Mouse (Mus musculus): Measurements from ENCODE around the gene Pcnx2.

Gene Pcnx2

GRCm38 (mm10) chr8:125897388-125897787, 729 bp downstream of the Pcnx2 start:
- no peak for DNase-seq (ENCODE audit: low spot score)

GRCm38 (mm10) chr8:125889920-125890319, 8.2 kb downstream of the Pcnx2 start:
- no peak for DNase-seq (ENCODE audit: low spot score)

- no peak for DNase-seq (ENCODE audit: low spot score)
Measured at GRCm38 (mm10) chr8:125887549-125887948, 10.6 kb downstream of the Pcnx2 start.

DNA sequence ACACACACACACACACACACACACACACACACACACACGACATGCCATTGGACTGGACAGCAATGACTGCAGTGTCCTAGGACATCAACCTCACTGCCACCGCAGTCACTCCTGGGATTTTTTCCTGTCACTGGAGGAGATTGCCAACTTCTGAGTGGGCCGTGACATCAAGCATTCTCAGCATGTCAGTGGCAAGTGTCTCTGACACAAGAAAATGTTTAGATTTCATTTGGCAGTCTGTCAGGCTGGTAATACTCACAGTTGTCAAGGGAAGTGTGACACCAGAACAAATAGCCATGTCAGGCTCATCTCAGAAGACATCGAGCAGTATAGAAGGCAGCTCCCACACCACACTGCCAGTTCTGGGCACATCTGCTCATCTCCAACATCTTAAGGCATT, 17.7 kb downstream of the Pcnx2 start:
- DNase-seq (ENCODE audit: low spot score), result no peak

DNA sequence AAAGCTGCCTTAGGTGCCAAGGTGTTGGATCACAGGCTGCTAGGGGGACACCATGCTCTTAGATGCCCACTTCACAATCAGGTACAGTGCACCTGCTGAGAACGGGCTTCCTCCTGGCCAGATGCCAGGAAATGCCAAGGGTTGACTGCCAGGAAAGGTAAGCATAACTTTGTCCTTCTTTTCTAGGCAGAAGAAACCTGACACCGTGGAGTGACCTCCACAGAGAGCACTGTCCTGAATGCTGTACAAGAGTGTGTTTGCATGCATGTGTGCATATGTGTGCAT, 24.9 kb downstream of the Pcnx2 start:
- no peak for DNase-seq (ENCODE audit: low spot score)

GRCm38 (mm10) chr8:125872501-125873249, 25.4 kb downstream of the Pcnx2 start:
- DNase-seq (ENCODE audit: low spot score), result no peak

DNA sequence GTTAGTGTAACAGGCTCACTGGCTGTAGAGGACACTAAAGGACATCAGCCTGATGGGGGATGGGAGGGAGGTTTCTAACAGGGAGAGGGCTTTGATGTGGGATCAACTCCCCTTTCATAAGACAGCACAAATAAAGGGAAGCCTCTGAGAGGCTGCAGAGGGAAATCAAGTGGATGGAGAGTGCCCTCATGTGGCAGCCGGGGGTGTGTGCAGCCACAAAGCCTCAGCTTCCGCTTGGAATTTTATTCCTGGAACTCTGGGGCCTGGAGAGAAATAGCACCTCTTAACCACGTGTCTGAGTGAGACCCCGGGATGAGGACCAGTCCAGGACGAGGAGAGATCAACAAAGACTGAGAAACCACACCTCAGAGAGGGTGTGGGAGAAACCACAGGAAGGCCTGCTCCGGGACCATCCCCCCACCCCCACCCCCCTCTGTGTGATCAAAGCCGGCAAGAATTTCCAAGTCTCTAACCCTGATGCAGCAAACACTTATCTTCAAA, 27.2 kb downstream of the Pcnx2 start:
- DNase-seq (ENCODE audit: low spot score), result peak; percentile 84

DNA sequence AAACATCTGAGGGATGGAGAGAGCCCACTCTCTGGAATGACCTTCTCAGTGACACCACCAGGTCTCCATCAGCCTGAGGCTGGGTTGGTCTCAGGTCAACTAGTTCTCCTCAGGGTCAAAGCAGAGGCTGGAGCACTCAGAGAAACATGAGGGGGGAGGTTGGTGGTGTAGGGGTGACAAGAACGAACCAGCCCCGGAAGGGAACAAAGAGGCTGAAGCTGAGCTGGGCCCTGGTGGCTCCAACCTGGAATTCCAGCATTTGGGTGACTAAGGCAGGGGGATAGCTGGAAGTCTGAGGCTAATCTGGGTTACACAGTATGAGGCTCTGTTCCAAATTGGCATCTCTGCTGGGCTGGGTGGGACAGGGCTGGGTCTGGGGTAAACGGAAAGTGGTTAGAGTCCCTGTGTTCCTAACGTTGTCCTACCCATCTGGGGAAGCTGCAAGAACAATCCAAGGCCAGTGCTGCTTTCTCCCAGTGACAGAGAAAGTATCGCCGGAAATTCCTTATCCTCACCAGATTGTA, 27.9 kb downstream of the Pcnx2 start:
- no peak for DNase-seq (ENCODE audit: low spot score)

GRCm38 (mm10) chr8:125869739-125870138, 28.4 kb downstream of the Pcnx2 start:
- DNase-seq (ENCODE audit: low spot score), result no peak

- no peak for DNase-seq (ENCODE audit: low spot score)
Measured at GRCm38 (mm10) chr8:125868552-125868951, 29.6 kb downstream of the Pcnx2 start.

GRCm38 (mm10) chr8:125866125-125866524, 32.0 kb downstream of the Pcnx2 start:
- DNase-seq (ENCODE audit: low spot score), result no peak

- DNase-seq (ENCODE audit: low spot score), result no peak
Measured at GRCm38 (mm10) chr8:125857251-125857650, 40.9 kb downstream of the Pcnx2 start.

DNA sequence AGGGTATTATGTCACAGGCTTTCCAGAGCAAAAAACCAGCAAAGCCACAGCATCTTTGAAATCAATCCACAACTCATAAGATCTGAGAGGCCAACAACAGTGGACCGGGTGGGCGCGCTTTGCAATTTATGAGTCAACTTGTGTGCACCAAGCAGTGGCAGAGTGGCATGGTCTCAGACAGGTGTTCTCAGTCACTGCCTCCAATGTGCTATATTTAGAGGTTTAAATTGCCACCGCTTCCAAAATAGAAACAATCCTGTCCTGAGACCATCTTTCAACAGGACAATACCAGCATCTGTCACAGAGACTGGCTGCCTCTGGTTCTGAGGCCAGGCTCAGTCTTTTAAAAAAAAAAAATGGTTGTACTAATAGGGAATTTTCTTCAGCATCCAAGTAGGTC, 42.0 kb downstream of the Pcnx2 start:
- DNase-seq (ENCODE audit: low spot score), result no peak

DNA sequence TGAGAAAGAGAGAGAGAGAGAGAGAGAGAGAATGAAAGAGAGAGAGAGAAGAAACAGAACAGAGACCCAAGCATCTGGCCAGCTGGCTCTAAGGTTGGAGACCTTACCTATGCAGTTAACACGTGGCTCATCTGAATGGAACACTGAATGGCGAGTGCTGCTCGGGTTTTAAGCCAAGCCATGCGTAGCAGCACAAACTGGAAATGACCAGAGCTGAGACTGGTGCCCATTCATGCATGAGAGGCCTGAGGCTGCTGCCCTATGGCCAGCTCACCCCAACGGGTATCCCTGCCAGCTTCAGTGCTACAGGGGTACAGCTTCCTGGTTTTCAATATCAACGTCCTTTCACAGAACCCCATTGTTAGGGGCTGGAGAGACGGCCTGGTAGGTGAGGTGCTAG, 43.7 kb downstream of the Pcnx2 start:
- no peak for DNase-seq (ENCODE audit: low spot score)

- no peak for DNase-seq (ENCODE audit: low spot score)
Measured at GRCm38 (mm10) chr8:125853300-125853699, 44.8 kb downstream of the Pcnx2 start.

GRCm38 (mm10) chr8:125849181-125849580, 48.9 kb downstream of the Pcnx2 start:
- no peak for DNase-seq (ENCODE audit: low spot score)

DNA sequence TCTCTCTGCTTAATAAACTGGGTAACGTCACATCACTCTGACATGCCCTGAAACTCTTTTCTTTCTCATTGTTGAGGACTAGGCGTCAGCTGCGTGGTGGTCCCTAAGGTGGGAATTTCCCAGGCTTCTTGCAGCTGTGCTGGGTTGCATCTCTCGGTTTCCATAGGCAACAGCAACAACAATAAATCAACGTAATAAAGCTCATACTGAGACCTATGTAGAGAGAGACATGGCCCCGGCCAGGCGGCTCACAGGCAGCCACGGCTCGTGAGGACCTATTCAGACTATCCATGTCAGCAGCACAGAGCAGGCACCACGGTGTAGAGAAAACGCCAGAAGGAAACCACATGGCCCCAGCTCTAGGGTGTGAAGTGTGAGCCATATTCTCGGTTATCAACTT, 50.3 kb downstream of the Pcnx2 start:
- DNase-seq (ENCODE audit: low spot score), result no peak

GRCm38 (mm10) chr8:125845281-125845680, 52.8 kb downstream of the Pcnx2 start:
- DNase-seq (ENCODE audit: low spot score), result no peak

DNA sequence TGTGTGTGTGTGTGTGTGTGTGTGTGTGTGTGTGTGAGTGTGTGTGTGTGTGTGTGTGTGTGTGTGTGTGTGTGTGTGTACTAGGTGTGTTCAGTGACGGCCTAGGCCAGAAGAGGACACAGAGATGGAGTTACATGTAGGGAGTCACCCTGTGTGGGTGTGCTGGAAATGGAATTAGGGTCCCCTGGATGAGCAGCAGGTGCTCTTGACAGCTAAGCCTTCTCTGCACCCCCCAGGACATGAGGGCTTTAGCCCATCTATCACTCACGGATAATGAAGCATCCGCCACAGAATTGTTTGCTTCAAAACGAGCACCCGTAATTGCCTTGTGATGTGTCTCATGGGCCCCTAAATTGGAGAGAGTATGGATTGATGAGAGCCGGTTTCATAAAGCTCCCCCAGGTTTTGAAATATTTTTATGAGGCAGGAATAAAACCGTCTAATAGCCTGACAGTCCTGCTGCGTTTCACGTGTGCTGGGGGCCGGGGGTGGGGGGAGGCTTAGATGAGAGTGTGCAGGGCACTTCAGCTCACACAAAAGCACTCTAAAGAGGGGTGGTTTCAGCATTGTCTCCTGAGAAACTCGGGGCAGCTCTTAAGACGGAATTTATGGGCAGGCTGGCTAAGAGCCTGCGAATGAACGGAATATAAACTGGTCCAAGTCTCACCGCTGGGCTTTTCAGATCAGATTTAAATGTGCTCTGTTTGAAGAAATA, 54.8 kb downstream of the Pcnx2 start:
- no peak for DNase-seq (ENCODE audit: low spot score)

DNA sequence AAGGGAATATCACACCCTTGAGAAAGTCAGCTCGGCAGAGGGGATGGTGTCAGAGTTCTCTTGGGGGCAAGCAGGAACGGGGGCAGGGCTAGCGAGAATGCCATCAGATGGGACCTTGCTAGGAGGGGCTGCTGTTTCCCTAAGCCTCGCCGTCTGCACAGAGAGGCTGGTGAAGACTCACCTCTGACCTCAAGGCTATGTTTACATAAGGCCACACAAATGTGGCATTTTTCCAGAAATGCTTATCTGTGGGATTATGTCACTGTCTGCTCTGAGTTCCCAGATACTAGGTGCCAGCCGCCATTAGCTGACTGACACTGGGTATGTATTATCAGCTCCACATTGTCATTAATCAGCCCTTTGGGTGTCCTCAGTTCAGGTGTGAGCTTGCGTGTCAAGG, 56.0 kb downstream of the Pcnx2 start:
- peak; percentile 36 for DNase-seq (ENCODE audit: low spot score)

- DNase-seq (ENCODE audit: low spot score), result peak; percentile 59
Measured at GRCm38 (mm10) chr8:125824688-125825087, 73.4 kb downstream of the Pcnx2 start.

DNA sequence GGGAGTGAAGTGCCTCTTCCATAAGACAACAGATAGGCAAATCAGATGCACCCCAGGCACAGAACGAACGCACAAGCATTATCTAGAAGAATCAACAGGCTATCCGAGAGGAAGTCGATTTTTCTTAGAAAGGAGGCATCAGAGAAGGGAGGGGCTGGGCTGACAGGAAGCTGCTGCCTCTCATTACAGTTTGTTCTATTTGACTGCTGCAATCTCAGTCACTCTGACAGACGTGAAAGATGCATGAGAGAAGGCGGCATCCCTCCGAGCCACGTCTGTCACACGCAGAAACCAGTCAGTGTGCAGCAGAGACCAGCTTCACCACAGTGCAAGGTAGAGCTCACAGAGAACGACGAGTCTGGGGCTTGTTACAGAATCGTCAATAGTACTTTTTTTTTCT, 74.4 kb downstream of the Pcnx2 start:
- no peak for DNase-seq (ENCODE audit: low spot score)

DNA sequence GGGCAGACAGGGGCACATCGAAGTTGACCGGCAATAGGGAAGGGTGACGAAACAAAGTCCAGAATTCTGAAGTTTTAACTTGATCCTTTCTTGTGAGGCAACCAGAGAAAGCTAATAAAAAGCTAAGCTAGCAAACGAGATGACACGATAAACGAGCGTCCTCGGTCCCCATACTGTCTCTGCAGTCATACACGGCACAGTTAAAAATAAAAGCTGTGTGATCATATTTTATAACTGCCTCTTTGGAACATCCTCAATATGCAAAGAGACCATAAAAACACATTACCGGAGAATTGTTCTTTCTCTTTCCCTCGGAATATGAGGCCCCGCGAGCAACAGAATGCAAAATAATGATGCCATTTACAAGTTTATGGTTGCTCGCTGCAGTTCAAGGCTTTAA, 76.1 kb downstream of the Pcnx2 start:
- no peak for DNase-seq (ENCODE audit: low spot score)

DNA sequence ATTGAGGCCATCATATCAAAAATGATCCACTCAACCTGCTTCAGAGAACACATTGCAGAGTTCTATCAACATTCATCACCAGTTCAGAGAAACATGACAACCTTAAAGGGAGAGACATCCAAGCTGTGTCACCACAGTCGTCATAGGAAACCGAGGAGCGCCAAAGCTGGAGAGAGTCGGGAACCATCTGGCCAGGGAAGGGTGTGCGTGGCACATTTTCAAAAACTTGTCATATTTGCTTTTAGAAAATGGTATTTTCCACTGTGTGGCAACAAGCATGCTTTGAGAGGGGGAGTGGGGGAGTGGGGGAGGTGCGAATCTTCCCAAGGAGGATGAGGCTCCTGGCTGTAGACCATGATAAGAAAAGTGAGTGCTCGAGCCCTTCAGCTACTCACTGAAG, 78.3 kb downstream of the Pcnx2 start:
- no peak for DNase-seq (ENCODE audit: low spot score)

Measured in embryo, embryonic 10 days (tissue).